Mouse (Mus musculus): Measurements from ENCODE around the gene Trub2.

The Trub2 gene

GRCm38 (mm10) chr2:29771611-29772461 lies 16.5 kb downstream of the Trub2 start:
- no peak for DNase-seq

GRCm38 (mm10) chr2:29770162-29770561 lies 18.1 kb downstream of the Trub2 start:
- DNase-seq: no peak

- DNase-seq: no peak
These were observed 19.4 kb downstream of the Trub2 start for GRCm38 (mm10) chr2:29768901-29769300.

- DNase-seq: no peak
These were observed 20.2 kb downstream of the Trub2 start for GRCm38 (mm10) chr2:29767976-29768709.

GRCm38 (mm10) chr2:29764831-29765230 lies 23.5 kb downstream of the Trub2 start:
- peak; percentile 59 for DNase-seq

GRCm38 (mm10) chr2:29755693-29756092 lies 32.6 kb downstream of the Trub2 start:
- DNase-seq: no peak

- no peak for DNase-seq
These were observed 35.9 kb downstream of the Trub2 start for GRCm38 (mm10) chr2:29752397-29752796.

GRCm38 (mm10) chr2:29751497-29751896 lies 36.8 kb downstream of the Trub2 start, which contains the start of gene Gm13420:
TSS of gene Gm13420 (minus strand) at chr2:29751685.
- DNase-seq: no peak

GRCm38 (mm10) chr2:29748499-29748898 lies 39.8 kb downstream of the Trub2 start:
- DNase-seq: no peak

GRCm38 (mm10) chr2:29747852-29748251 lies 40.5 kb downstream of the Trub2 start:
- no peak for DNase-seq

- peak; percentile 37 for DNase-seq
These were observed 41.0 kb downstream of the Trub2 start for GRCm38 (mm10) chr2:29747188-29747782.

- DNase-seq: no peak
These were observed 44.0 kb downstream of the Trub2 start for GRCm38 (mm10) chr2:29744256-29744655.

- DNase-seq: no peak
These were observed 47.1 kb downstream of the Trub2 start for GRCm38 (mm10) chr2:29741207-29741606.

- no peak for DNase-seq
These were observed 48.9 kb downstream of the Trub2 start for GRCm38 (mm10) chr2:29739368-29739767.

GRCm38 (mm10) chr2:29738799-29739198 lies 49.5 kb downstream of the Trub2 start:
- DNase-seq: no peak

- no peak for DNase-seq
These were observed 50.9 kb downstream of the Trub2 start for GRCm38 (mm10) chr2:29737209-29737925.

GRCm38 (mm10) chr2:29735708-29736107 lies 52.6 kb downstream of the Trub2 start:
- DNase-seq: no peak

GRCm38 (mm10) chr2:29733348-29733747 lies 55.0 kb downstream of the Trub2 start:
- DNase-seq: no peak

- no peak for DNase-seq
These were observed 55.7 kb downstream of the Trub2 start for GRCm38 (mm10) chr2:29732559-29732958.

GRCm38 (mm10) chr2:29731545-29731944 lies 56.8 kb downstream of the Trub2 start:
- no peak for DNase-seq

GRCm38 (mm10) chr2:29729500-29729899 lies 58.8 kb downstream of the Trub2 start:
- no peak for DNase-seq

- no peak for DNase-seq
These were observed 63.5 kb downstream of the Trub2 start for GRCm38 (mm10) chr2:29724664-29725365.
